Mouse (Mus musculus) NIH3T3 (cell line): ENCODE results near the gene Mcpt4.
"Not testable (repeated sequence)": the region's sequence is repeated elsewhere in the genome, so short reads cannot be mapped to it uniquely, and the experiment has no call there.

Source experiments
- DNase-seq: peaks from one replicate; pipeline ENCODE4 v3.0.0-alpha.2; 2012; ENCODE audit warnings: low read depth

The Mcpt4 gene

GRCm38 (mm10) chr14:56062213-56062612 lies at the start of gene Mcpt4:
Mcpt4 (minus strand) TSS chr14:56062313.
- DNase-seq = not testable (repeated sequence)

- DNase-seq = no peak
Observed at GRCm38 (mm10) chr14:56105447-56106180, 43.5 kb upstream of the Mcpt4 start.

GRCm38 (mm10) chr14:56105016-56105415 lies 42.9 kb upstream of the Mcpt4 start:
- no peak for DNase-seq

GRCm38 (mm10) chr14:56103452-56103851 lies 41.3 kb upstream of the Mcpt4 start:
- no peak for DNase-seq

- DNase-seq = no peak
Observed at GRCm38 (mm10) chr14:56102386-56102785, 40.3 kb upstream of the Mcpt4 start, which contains the start of gene Ctsg. Ctsg (minus strand) TSS chr14:56102574.

GRCm38 (mm10) chr14:56098940-56099339 lies 36.8 kb upstream of the Mcpt4 start:
- DNase-seq = peak; percentile 35

GRCm38 (mm10) chr14:56097597-56097996 lies 35.5 kb upstream of the Mcpt4 start:
- no peak for DNase-seq

GRCm38 (mm10) chr14:56093353-56093752 lies 31.2 kb upstream of the Mcpt4 start:
- no peak for DNase-seq

GRCm38 (mm10) chr14:56086711-56087110 lies 24.6 kb upstream of the Mcpt4 start:
- no peak for DNase-seq

- no peak for DNase-seq
Observed at GRCm38 (mm10) chr14:56085167-56085566, 23.1 kb upstream of the Mcpt4 start, which contains the start of gene Mcpt8. Mcpt8 (minus strand) TSS chr14:56085273.

GRCm38 (mm10) chr14:56082016-56082415 lies 19.9 kb upstream of the Mcpt4 start:
- no peak for DNase-seq

- DNase-seq = no peak
Observed at GRCm38 (mm10) chr14:56057722-56058121, 4.4 kb downstream of the Mcpt4 start.

- no peak for DNase-seq
Observed at GRCm38 (mm10) chr14:56055408-56055807, 6.7 kb downstream of the Mcpt4 start.

- DNase-seq = not testable (repeated sequence)
Observed at GRCm38 (mm10) chr14:56041792-56042191, 20.3 kb downstream of the Mcpt4 start, which contains the start of gene Mcpt2. Mcpt2 (plus strand) TSS chr14:56042041.

- peak; percentile 53 for DNase-seq
Observed at GRCm38 (mm10) chr14:56034433-56034832, 27.7 kb downstream of the Mcpt4 start.

GRCm38 (mm10) chr14:56030395-56030794 lies 31.7 kb downstream of the Mcpt4 start, which contains the start of gene Mcpt9:
Mcpt9 (minus strand) TSS chr14:56030495.
- DNase-seq = not testable (repeated sequence)

- not testable (repeated sequence) for DNase-seq
Observed at GRCm38 (mm10) chr14:56021305-56021704, 40.8 kb downstream of the Mcpt4 start.

GRCm38 (mm10) chr14:56019446-56019845 lies 42.7 kb downstream of the Mcpt4 start:
- peak; percentile 28 for DNase-seq

GRCm38 (mm10) chr14:56017671-56018070 lies 44.4 kb downstream of the Mcpt4 start, which contains the start of gene Mcpt1:
Mcpt1 (plus strand) TSS chr14:56017971.
- not testable (repeated sequence) for DNase-seq

- no peak for DNase-seq
Observed at GRCm38 (mm10) chr14:56013924-56014323, 48.2 kb downstream of the Mcpt4 start.

- DNase-seq = no peak
Observed at GRCm38 (mm10) chr14:56013147-56013546, 49.0 kb downstream of the Mcpt4 start.
